Mouse (Mus musculus): Measurements from ENCODE around the gene Calhm2.

Calhm2 gene

GRCm38 (mm10) chr19:47089718-47090525 is 48.2 kb downstream of the Calhm2 start:
- ATAC-seq (ENCODE audit: insufficient number of reproducible peaks, low FRiP score, low TSS enrichment) = 0 out of 2 replicates have a peak, but pooled peaks have one; percentile 15

DNA sequence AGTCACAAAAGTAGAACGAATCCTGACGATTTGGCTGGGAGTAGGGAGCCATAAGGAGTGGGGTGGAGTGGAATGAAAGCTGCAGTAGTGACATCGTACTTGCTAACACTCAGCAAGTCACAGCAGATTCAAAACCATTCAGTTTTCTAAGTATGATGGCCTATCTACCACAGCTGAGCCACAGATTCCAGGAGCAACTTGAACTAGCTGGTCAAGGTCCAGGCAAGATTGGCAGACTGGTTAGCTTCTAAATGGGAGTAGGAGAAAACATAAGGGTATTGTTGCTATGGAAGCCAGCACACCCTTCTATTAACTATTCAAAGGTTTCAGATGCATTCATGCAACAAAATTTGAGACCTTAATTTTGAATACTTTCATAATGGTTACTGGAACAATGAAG is 49.9 kb downstream of the Calhm2 start:
- ATAC-seq (ENCODE audit: insufficient number of reproducible peaks, low FRiP score, low TSS enrichment) = no peak

DNA sequence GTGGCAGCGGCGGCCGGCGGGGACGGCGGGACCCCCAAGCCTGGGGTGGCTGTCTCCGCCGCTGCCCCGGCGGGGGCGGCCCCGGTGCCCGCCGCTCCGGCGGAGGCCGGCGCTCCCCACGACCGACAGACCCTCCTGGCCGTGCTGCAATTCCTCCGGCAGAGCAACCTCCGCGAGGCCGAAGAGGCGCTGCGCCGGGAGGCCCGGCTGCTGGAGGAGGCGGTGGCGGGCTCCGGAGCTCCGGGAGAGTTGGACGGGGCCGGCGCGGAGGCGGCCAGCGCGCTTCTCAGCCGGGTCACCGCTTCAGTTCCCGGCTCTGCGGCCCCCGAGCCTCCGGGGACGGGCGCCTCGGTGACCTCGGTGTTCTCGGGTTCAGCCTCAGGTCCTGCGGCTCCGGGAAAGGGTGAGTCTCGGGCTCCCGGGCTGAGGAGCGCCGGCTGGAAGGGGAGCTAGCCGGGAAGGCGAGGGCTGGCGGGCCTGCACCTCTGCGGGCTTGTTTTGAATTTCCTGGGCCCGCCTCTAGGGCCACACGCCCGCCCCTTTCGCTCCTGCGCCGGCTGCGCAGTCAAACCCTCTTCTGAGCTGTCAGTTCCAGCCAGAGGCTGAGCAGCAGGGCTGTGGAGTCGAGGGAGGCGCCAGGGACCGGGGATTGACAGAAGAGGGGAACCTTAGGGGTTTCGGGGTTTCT is 70.0 kb downstream of the Calhm2 start:
- ATAC-seq (ENCODE audit: insufficient number of reproducible peaks, low FRiP score, low TSS enrichment) = peak; percentile 89

DNA sequence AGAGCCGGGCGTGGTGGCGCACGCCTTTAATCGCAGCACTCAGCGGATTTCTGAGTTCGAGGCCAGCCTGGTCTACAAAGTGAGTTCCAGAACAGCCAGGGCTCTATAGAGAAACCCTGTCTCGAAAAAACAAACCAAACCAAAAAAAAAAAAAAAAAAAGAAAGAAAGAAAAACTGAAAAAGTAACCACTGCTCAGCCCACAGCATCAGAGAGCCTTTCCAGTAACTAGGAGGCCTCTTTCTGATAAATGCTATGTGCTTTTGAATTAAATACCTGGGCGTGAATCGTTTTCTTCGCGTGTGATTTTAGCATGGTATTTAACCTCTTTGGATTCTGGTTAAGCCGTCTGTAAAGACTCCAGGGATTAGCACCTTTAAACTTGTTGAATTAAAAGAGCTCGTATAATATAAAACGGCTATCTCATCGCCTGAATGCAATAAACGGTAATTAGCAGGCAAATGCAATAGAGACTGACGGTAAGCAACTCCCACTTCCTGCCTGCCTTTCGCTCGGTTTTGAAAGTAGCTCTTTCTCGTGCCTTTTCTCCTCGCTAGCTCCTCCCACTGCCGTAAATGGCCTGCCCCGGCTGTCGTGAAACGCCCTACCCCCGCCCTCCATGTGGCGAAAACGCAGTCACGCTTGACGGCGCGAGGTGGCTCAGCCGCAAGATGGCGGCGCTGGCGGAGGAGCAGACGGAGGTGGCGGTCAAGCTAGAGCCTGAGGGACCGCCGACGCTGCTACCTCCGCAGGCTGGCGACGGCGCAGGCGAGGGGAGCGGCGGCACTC is 70.8 kb downstream of the Calhm2 start, which contains the start of gene Taf5:
Taf5 (plus strand) TSS at position 651 of the 787 bp plus-strand sequence.
- ATAC-seq (ENCODE audit: insufficient number of reproducible peaks, low FRiP score, low TSS enrichment) = peak; percentile 84; the same call in 1 of the 2 replicates

- ATAC-seq (ENCODE audit: insufficient number of reproducible peaks, low FRiP score, low TSS enrichment) = no peak
Observed at GRCm38 (mm10) chr19:47065860-47066259, 72.2 kb downstream of the Calhm2 start.

- no peak for ATAC-seq (ENCODE audit: insufficient number of reproducible peaks, low FRiP score, low TSS enrichment)
Observed at GRCm38 (mm10) chr19:47057684-47058083, 80.4 kb downstream of the Calhm2 start.
